Mouse (Mus musculus): ENCODE results near the gene Dip2b.

GRCm38 (mm10) chr15:100156095-100156707, 117.7 kb downstream of the Dip2b start:
- no peak for TF ChIP-seq POLR2A (IDR thresholded peaks at IDR 0.05; ENCODE audit: extremely low read depth, insufficient read depth, low read length)
- no peak for TF ChIP-seq CTCF (IDR thresholded peaks at IDR 0.05; ENCODE audit: extremely low read depth, insufficient read depth, low read length)
